Mouse (Mus musculus): Measurements from ENCODE around the gene Ccdc148. TPM values are rescaled to one million over a fixed set of nuclear protein-coding genes. Genes with fewer than 3 reads are reported as not detected.

Ccdc148 gene
- 1.2 TPM in 2 replicates for polyA plus RNA-seq (2016; fragmentation: Nextera tagmentation; extraction: Ambion mirVana)

DNA sequence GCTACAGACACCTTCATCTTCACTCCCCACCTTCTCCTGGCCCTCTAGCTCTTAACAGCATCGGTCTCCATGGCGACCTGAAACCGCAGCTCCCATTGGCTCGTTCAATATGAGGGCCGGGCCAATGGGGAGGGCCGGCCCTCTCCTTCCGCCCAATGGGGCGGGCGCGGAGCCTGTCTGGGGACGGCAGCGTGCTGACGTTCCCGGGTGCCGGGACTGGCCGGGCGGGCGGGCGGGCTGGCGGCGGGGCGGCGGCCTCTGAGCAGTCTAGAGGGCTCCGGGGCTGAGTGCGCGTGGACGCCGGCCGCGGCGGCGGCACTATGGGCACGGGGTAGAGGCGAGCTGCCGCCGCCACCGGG is at the start of gene Ccdc148, which contains the start of gene Pkp4:
Gene Ccdc148, minus strand, starts transcription at position 79 of the 359 bp plus-strand sequence.
Gene Pkp4, plus strand, starts transcription at position 246 of the 359 bp plus-strand sequence.
- WGBS, result 0% methylated on average over 28 of the region's 37 CpGs
- H3K27me3 ChIP-seq (ENCODE audit: insufficient read depth, poor library complexity, severe bottlenecking), result no peaks in the 10 kb centered on the region
- peak; percentile 95 for DNase-seq (ENCODE audit: low spot score)

DNA sequence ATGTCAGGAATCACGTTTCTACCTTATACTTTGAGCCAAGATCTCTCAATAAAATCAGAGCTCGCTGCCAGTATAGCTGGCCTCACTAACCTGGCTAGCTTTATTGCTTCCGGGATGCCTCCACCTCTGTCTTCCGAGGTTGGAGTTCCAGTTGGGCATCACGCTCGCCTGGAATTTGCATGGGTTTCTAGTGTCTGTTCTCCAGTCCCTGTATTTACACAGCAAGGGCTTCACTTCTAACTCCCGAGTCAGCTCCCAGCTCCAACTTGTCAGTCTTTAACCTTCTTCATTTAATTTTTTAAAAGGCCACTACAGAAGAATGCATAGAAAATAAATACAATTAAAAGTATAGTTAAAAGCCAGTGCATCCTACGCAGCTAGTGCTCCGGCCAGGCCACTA is 47.8 kb upstream of the Ccdc148 start:
- no peak for DNase-seq (ENCODE audit: low spot score)
- WGBS, result 80% methylated on average over 9 of the region's 9 CpGs
- peaks cover 17% of the 10 kb centered on the region for H3K4me1 ChIP-seq (replicated peaks)
- H3K4me3 ChIP-seq, result no peak overlapping the region
- no peak overlapping the region for H3K27ac ChIP-seq
- H3K9me3 ChIP-seq, result no peaks in the 10 kb centered on the region
- no peaks in the 10 kb centered on the region for H3K36me3 ChIP-seq
- no peaks in the 10 kb centered on the region for H3K27me3 ChIP-seq (ENCODE audit: insufficient read depth, poor library complexity, severe bottlenecking)

More for the DNA sequence above, at the start of gene Ccdc148, which contains the start of gene Pkp4:
- peaks cover 30% of the 10 kb centered on the region for H3K4me1 ChIP-seq (replicated peaks)
- no peaks in the 10 kb centered on the region for H3K36me3 ChIP-seq
- H3K9me3 ChIP-seq, result no peaks in the 10 kb centered on the region
- H3K27ac ChIP-seq, result peak within 1 kb of the TSS; percentile 95
- H3K4me3 ChIP-seq, result peak within 1 kb of the TSS; percentile 93

DNA sequence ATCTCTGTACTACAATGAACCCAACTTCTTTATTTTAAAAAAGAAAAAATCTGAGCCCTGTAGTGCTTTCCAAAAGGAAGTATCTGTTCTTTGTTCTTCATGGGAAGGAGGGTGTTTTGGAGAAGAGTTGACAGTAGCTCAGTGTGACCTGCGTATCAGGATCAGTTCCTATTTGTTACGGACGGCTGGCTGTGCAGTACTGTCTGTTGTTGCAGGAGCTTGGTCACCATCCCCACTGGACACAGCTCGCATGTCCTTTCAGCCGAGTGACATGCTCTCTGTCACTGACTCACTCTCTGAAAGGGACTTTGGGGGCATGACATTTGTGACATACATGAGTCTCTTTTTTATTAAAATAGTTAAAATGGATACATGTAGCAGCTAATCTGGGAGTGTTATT is 47.2 kb upstream of the Ccdc148 start:
- DNase-seq (ENCODE audit: low spot score), result no peak
- Histone ChIP-seq H3K27ac (no peak overlapping the region; the same call in 1 of the 2 replicates), H3K9me3 (no peaks in the 10 kb centered on the region), H3K4me1 (replicated peaks) (peaks cover 17% of the 10 kb centered on the region), H3K27me3 (ENCODE audit: insufficient read depth, poor library complexity, severe bottlenecking) (no peaks in the 10 kb centered on the region), H3K36me3 (no peaks in the 10 kb centered on the region), H3K4me3 (no peak overlapping the region)
- WGBS, result 35% methylated on average over 5 of the region's 5 CpGs

DNA sequence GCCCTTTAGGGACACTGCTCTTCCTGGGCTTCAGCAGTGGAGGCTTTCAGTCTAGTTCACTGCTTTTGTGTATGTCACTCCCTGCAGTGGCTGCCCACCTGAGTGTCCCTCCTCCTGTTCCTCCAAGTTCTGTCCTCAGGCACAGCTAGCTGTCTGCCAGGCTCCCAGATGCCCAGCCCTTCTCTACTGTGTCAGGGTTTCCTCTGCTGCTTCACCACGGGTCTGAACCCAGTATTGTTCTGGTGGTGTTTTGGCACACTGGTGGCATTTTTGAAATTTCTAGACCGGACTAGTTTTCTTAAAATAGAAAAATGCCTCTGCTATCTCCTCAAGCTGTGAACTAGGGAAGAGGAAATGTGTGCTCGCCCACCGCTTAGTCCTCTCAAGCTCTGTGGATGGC is 46.8 kb upstream of the Ccdc148 start:
- H3K4me1 ChIP-seq (replicated peaks), result peaks cover 17% of the 10 kb centered on the region
- H3K27ac ChIP-seq, result no peak overlapping the region; the same call in 1 of the 2 replicates
- no peaks in the 10 kb centered on the region for H3K27me3 ChIP-seq (ENCODE audit: insufficient read depth, poor library complexity, severe bottlenecking)
- 62% methylated on average over 4 of the region's 4 CpGs for WGBS
- no peak overlapping the region for H3K4me3 ChIP-seq
- DNase-seq (ENCODE audit: low spot score), result no peak
- no peaks in the 10 kb centered on the region for H3K9me3 ChIP-seq
- no peaks in the 10 kb centered on the region for H3K36me3 ChIP-seq

DNA sequence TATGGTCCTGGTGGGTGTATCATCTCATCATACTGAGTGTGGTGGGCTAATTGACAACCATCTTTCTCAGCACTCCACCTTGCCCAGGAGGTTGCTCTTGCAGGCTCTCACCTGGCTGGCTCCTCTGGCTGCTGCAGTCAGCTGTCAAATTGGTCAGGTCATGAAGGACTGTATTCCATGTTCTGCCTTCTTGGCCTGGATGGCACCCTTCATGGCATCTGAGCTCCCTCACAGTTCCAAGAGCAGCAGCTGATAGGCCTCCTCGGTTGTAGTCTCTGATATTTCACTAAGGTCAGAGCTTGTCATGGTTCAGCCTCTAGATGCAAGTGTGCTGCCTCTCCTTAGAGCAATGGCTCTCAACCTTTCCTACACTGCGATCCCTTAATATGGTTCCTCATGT is 45.7 kb upstream of the Ccdc148 start:
- DNase-seq (ENCODE audit: low spot score), result no peak
- Histone ChIP-seq H3K4me1 (replicated peaks) (peaks cover 17% of the 10 kb centered on the region), H3K4me3 (no peak overlapping the region), H3K27ac (no peak overlapping the region), H3K36me3 (no peaks in the 10 kb centered on the region), H3K9me3 (no peaks in the 10 kb centered on the region), H3K27me3 (ENCODE audit: insufficient read depth, poor library complexity, severe bottlenecking) (no peaks in the 10 kb centered on the region)
- WGBS, result 92% methylated on average over 2 of the region's 2 CpGs

DNA sequence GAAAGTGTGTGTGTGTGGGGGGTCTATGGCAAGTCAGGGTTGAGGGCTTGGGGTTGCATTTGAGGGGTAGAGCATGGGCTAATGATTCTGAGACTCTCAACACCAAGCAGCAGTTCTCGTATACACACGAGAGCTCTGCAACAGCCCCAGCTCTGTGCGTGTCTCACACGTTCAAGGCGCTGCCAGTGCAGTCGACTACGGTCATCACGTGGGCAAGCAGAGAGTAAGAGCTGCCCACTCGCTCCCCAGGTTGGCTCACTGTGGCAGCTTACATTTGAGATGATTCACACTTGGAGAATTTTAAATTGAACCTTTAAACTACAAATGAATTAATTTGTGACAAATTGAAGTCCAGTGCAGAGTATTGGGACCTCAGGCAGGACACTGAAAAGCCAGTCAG is 44.6 kb upstream of the Ccdc148 start:
- Histone ChIP-seq H3K36me3 (no peaks in the 10 kb centered on the region), H3K4me1 (replicated peaks) (peaks cover 17% of the 10 kb centered on the region), H3K9me3 (no peaks in the 10 kb centered on the region), H3K4me3 (no peak overlapping the region), H3K27me3 (ENCODE audit: insufficient read depth, poor library complexity, severe bottlenecking) (no peaks in the 10 kb centered on the region), H3K27ac (no peak overlapping the region)
- WGBS, result 93% methylated on average over 9 of the region's 9 CpGs
- no peak for DNase-seq (ENCODE audit: low spot score)

DNA sequence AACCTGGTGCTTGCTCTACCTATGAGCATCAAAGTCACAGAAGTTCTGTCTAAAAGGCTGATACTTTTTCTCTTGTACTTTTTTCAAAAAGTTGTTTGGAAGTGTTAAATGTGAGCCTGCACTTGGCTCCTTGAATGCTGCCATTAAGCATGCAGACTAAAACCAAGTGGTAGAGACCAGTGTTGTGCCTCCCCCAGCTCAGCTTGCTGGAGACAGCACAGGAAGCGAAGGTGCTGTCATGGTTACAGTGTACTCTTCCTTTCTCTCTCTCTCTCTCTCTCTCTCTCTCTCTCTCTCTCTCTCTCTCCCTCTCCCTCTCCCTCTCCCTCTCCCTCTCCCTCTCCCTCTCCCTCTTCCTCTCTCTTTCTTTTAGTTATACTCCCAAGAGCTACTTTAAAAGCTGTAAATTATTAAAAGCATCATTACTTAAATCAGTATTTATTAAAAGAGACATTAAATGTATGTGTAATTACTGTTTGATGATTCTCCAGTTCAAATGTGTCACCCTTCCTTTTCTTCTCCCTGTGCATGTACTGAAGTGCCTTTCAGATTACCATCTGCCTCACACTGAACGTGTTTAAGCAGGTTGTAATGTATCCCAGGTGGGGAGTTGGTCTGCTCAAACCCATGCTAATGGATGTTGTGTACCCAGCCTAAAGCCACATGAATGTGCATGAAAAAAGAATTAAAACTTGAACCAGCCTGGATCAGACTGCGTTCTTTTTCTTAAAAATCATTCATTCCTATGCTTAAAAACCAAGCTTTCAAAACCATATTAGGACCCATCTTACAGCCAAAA is 43.3 kb upstream of the Ccdc148 start:
- 80% methylated on average over 3 of the region's 3 CpGs for WGBS
- Histone ChIP-seq H3K27me3 (ENCODE audit: insufficient read depth, poor library complexity, severe bottlenecking) (no peaks in the 10 kb centered on the region), H3K36me3 (no peaks in the 10 kb centered on the region), H3K4me1 (replicated peaks) (peaks cover 17% of the 10 kb centered on the region), H3K27ac (no peak overlapping the region), H3K9me3 (no peaks in the 10 kb centered on the region), H3K4me3 (no peak overlapping the region)
- DNase-seq (ENCODE audit: low spot score), result no peak

DNA sequence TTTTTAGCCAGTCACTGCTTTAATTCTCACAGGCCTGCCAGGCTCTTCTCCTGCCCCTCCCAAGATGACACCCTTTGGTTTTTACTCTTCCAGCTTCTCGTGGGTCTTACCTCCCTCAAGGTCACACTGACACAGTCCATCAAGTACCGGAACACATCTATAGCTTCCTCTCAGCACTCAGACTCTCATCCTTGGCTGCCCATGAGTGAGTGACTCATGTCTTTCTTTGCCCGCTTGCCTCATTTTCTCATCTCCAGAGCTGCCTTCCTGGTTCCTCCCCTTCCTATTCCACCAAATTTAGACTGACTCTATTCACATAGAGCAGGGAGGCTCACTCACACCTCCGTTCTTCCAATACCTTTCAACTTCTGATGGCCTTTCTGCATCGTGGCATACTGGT is 42.4 kb upstream of the Ccdc148 start:
- Histone ChIP-seq H3K4me3 (no peak overlapping the region), H3K27me3 (ENCODE audit: insufficient read depth, poor library complexity, severe bottlenecking) (no peaks in the 10 kb centered on the region), H3K9me3 (no peaks in the 10 kb centered on the region), H3K27ac (no peak overlapping the region), H3K4me1 (replicated peaks) (peaks cover 16% of the 10 kb centered on the region), H3K36me3 (no peaks in the 10 kb centered on the region)
- WGBS, result 79% methylated on average over 5 of the region's 5 CpGs
- no peak for DNase-seq (ENCODE audit: low spot score)

DNA sequence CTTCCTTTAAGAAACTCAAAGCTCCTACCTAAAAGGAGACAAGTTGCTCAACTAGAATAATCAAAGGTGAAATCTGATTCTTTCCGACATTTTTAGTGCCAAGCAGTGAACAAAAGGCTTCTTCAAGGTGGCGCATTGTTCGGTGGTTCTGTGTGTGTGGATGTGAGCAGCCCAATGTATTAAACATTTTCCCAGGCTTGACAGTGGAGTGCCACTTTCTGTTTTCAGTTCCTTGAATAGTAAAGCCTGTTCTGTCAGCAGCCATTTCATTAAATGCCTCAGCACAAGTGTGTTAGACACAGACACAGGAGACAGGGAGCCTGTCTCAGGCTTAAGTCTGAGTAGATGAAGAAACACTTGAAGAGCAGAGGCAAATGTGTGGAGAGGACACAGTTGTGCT is 40.0 kb upstream of the Ccdc148 start:
- Histone ChIP-seq H3K4me3 (no peak overlapping the region), H3K4me1 (replicated peaks) (peaks cover 3% of the 10 kb centered on the region; the same call in 1 of the 2 replicates), H3K27ac (no peak overlapping the region), H3K27me3 (ENCODE audit: insufficient read depth, poor library complexity, severe bottlenecking) (no peaks in the 10 kb centered on the region), H3K9me3 (no peaks in the 10 kb centered on the region), H3K36me3 (no peaks in the 10 kb centered on the region)
- 85% methylated on average over 3 of the region's 3 CpGs for WGBS
- DNase-seq (ENCODE audit: low spot score), result no peak

DNA sequence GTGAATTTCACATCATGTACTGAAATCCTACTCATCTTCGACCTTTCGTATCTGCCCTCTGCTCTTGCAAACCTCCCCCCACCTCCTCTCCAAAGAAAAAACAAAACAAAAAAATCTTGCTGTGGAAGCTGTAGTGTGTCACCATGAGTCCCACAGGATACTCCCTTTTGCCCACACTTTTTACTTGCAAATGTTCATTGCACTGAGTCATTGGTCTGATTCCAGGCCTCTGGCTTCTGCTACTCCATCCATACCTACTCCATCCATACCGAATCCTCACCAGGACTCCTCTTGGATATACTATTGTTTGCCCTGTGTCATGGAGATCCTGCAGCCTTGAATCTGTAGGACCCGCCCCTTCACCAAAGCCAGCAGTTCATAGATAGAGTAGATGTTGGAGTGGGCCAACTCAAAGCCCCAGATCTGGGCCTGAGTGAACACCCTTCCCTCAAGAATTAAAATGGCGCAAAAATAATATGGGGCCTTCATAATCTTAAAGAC is 39.0 kb upstream of the Ccdc148 start:
- H3K27ac ChIP-seq, result no peak overlapping the region
- H3K4me1 ChIP-seq (replicated peaks), result peaks cover 3% of the 10 kb centered on the region; the same call in 1 of the 2 replicates
- no peaks in the 10 kb centered on the region for H3K9me3 ChIP-seq
- H3K36me3 ChIP-seq, result no peaks in the 10 kb centered on the region
- H3K27me3 ChIP-seq (ENCODE audit: insufficient read depth, poor library complexity, severe bottlenecking), result no peaks in the 10 kb centered on the region
- no peak for DNase-seq (ENCODE audit: low spot score)
- WGBS, result 97% methylated on average over 5 of the region's 5 CpGs
- no peak overlapping the region for H3K4me3 ChIP-seq

DNA sequence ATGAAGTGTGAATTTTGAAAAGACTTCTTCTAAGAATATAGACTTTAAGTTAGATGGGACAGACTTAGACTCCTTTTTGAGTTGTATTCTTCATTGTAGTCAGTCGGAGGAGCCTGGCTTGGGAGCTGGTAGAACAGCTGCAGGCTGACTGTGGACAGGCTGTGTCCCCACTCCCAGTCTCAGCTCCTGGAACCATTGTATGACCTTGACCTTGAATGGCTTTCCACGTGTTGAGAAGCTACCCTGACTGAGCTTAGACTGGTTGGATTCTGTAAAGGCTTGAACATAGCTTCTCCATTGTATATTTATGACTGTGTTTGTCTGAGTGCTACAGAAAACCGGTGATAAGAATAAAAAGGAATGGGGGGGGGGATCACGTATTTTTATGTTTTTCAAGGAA is 36.7 kb upstream of the Ccdc148 start:
- Histone ChIP-seq H3K4me3 (no peak overlapping the region), H3K9me3 (no peaks in the 10 kb centered on the region), H3K27ac (no peak overlapping the region), H3K36me3 (no peaks in the 10 kb centered on the region), H3K27me3 (ENCODE audit: insufficient read depth, poor library complexity, severe bottlenecking) (no peaks in the 10 kb centered on the region), H3K4me1 (replicated peaks) (no peaks in the 10 kb centered on the region)
- WGBS, result 89% methylated on average over 4 of the region's 4 CpGs
- no peak for DNase-seq (ENCODE audit: low spot score)

DNA sequence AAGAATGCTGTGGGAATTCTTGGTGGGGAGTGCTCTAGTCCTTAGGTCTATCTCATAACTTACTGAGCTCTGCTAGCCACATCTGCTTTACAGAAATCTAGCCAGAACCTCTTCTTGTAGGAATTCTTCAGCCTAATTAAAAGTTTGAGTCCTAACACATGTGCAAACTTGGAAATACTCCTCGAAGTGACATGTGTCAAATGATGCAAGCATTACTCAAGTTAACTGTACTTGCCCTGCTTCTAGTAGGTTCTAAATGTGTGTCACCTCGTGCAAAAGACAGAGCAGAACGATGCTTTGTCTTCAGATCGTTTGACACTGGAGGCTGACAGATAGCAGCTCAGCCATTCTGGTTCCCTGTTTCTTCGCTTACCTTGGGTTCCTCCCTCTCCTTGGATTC is 32.6 kb upstream of the Ccdc148 start:
- Histone ChIP-seq H3K9me3 (no peaks in the 10 kb centered on the region), H3K36me3 (peaks cover 11% of the 10 kb centered on the region; the same call in 1 of the 2 replicates), H3K27ac (no peak overlapping the region), H3K4me1 (replicated peaks) (0 out of 2 replicates have a peak, but pooled peaks cover 6% of the 10 kb centered on the region), H3K4me3 (no peak overlapping the region), H3K27me3 (ENCODE audit: insufficient read depth, poor library complexity, severe bottlenecking) (no peaks in the 10 kb centered on the region)
- WGBS, result 92% methylated on average over 5 of the region's 5 CpGs
- no peak for DNase-seq (ENCODE audit: low spot score)

DNA sequence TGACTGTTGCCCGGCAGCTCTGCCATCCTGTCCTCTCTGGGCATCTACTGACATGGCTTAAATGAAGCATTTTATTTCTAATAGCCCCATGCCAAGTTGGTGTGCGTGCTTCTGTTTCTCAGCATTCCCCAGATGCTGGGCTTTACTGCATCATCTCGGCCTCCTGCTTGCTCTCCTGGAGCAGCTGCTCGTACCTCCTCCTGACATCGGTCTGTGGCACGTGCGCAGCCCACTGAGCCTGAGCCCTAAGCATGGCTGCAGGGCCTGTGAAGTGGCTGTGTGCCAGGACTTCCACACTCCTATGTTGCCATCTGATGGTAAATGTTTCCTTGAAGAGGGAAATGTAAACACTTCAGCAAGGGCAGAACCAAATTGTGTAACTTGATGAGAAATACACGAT is 31.0 kb upstream of the Ccdc148 start:
- no peak for DNase-seq (ENCODE audit: low spot score)
- 92% methylated on average over 8 of the region's 8 CpGs for WGBS
- H3K4me3 ChIP-seq, result no peak overlapping the region
- 0 out of 2 replicates have a peak, but pooled peaks cover 6% of the 10 kb centered on the region for H3K4me1 ChIP-seq (replicated peaks)
- H3K27me3 ChIP-seq (ENCODE audit: insufficient read depth, poor library complexity, severe bottlenecking), result no peaks in the 10 kb centered on the region
- no peak overlapping the region for H3K27ac ChIP-seq
- peaks cover 26% of the 10 kb centered on the region for H3K36me3 ChIP-seq
- no peaks in the 10 kb centered on the region for H3K9me3 ChIP-seq

All from hindbrain, embryonic 10.5 days (tissue).